Mouse (Mus musculus): Measurements from ENCODE around the gene Igsf9. TPM values are rescaled to one million over a fixed set of nuclear protein-coding genes. Genes with fewer than 3 reads are reported as not detected.

Gene Igsf9
- total and polyA plus RNA-seq, 2 experiments from 2014 or later: 13.5 to 33.0 TPM

- H3K36me3 ChIP-seq (ENCODE audit: insufficient read depth, low read length): no peaks in the 10 kb centered on the region
- no peak overlapping the region for H3K9ac ChIP-seq (replicated peaks; ENCODE audit: low read length)
- H3K4me2 ChIP-seq (ENCODE audit: low read depth, low read length): no peak overlapping the region
- H3K4me3 ChIP-seq (ENCODE audit: low read length): no peak overlapping the region
- H3K4me1 ChIP-seq (ENCODE audit: insufficient read depth, low read length): peaks cover 17% of the 10 kb centered on the region
- H3K27ac ChIP-seq: no peak overlapping the region
- H3K9me3 ChIP-seq (ENCODE audit: low read length): no peaks in the 10 kb centered on the region
- no peak for DNase-seq (ENCODE audit: low spot score)
- no peak for ATAC-seq
- WGBS: 89% methylated on average over 4 of the region's 4 CpGs
- no peak for TF ChIP-seq CTCF (IDR thresholded peaks at IDR 0.05; ENCODE audit: low read depth)
- H3K27me3 ChIP-seq (ENCODE audit: insufficient read depth, low read length): no peaks in the 10 kb centered on the region
These were observed 1.2 kb upstream of the Igsf9 start for GRCm38 (mm10) chr1:172480376-172480775.

- WGBS: 23% methylated on average over 13 of the region's 13 CpGs
- H3K36me3 ChIP-seq (ENCODE audit: insufficient read depth, low read length): no peaks in the 10 kb centered on the region
- no peak for TF ChIP-seq CTCF (IDR thresholded peaks at IDR 0.05; ENCODE audit: low read depth)
- H3K9me3 ChIP-seq (ENCODE audit: low read length): no peaks in the 10 kb centered on the region
- DNase-seq (ENCODE audit: low spot score) (no peak), ATAC-seq (no peak)
- no peaks in the 10 kb centered on the region for H3K27me3 ChIP-seq (ENCODE audit: insufficient read depth, low read length)
- no peak overlapping the region for H3K27ac ChIP-seq
- peak overlapping the region; percentile 88 for H3K4me2 ChIP-seq (ENCODE audit: low read depth, low read length)
- H3K9ac ChIP-seq (replicated peaks; ENCODE audit: low read length): peak overlapping the region; percentile 49; the same call in 1 of the 2 replicates
- H3K4me1 ChIP-seq (ENCODE audit: insufficient read depth, low read length): peaks cover 24% of the 10 kb centered on the region
- H3K4me3 ChIP-seq (ENCODE audit: low read length): peak overlapping the region; percentile 62
These were observed 477 bp upstream of the Igsf9 start for GRCm38 (mm10) chr1:172481111-172481510.

- peak overlapping the region; percentile 62 for H3K4me3 ChIP-seq (ENCODE audit: low read length)
- no peak for TF ChIP-seq CTCF (IDR thresholded peaks at IDR 0.05; ENCODE audit: low read depth)
- 7% methylated on average over 12 of the region's 12 CpGs for WGBS
- ATAC-seq (peak; percentile 0; the same call in 1 of the 2 replicates), DNase-seq (ENCODE audit: low spot score) (no peak)
- peak overlapping the region; percentile 49 for H3K9ac ChIP-seq (replicated peaks; ENCODE audit: low read length)
- peak overlapping the region; percentile 88 for H3K4me2 ChIP-seq (ENCODE audit: low read depth, low read length)
- H3K27ac ChIP-seq: no peak overlapping the region
- H3K36me3 ChIP-seq (ENCODE audit: insufficient read depth, low read length): no peaks in the 10 kb centered on the region
- H3K27me3 ChIP-seq (ENCODE audit: insufficient read depth, low read length): no peaks in the 10 kb centered on the region
- H3K9me3 ChIP-seq (ENCODE audit: low read length): no peaks in the 10 kb centered on the region
- peaks cover 29% of the 10 kb centered on the region for H3K4me1 ChIP-seq (ENCODE audit: insufficient read depth, low read length)
These were observed 1.2 kb downstream of the Igsf9 start for GRCm38 (mm10) chr1:172482518-172483360.

GRCm38 (mm10) chr1:172483361-172483660 is 1.7 kb downstream of the Igsf9 start:
- peaks cover 29% of the 10 kb centered on the region for H3K4me1 ChIP-seq (ENCODE audit: insufficient read depth, low read length)
- no peak overlapping the region for H3K27ac ChIP-seq
- peak; percentile 52 for DNase-seq (ENCODE audit: low spot score)

GRCm38 (mm10) chr1:172484236-172484635 is 2.6 kb downstream of the Igsf9 start:
- TF ChIP-seq CTCF (IDR thresholded peaks at IDR 0.05; ENCODE audit: low read depth): no peak
- H3K27ac ChIP-seq: no peak overlapping the region
- H3K36me3 ChIP-seq (ENCODE audit: insufficient read depth, low read length): no peaks in the 10 kb centered on the region
- DNase-seq (ENCODE audit: low spot score) (no peak), ATAC-seq (no peak)
- 36% methylated on average over 11 of the region's 11 CpGs for WGBS
- H3K4me1 ChIP-seq (ENCODE audit: insufficient read depth, low read length): peaks cover 29% of the 10 kb centered on the region
- no peak overlapping the region for H3K9ac ChIP-seq (replicated peaks; ENCODE audit: low read length)
- H3K4me2 ChIP-seq (ENCODE audit: low read depth, low read length): peak overlapping the region; percentile 88
- 0 out of 2 replicates have a peak overlapping the region, but pooled peaks have one; percentile 0 for H3K4me3 ChIP-seq (ENCODE audit: low read length)
- H3K27me3 ChIP-seq (ENCODE audit: insufficient read depth, low read length): no peaks in the 10 kb centered on the region
- no peaks in the 10 kb centered on the region for H3K9me3 ChIP-seq (ENCODE audit: low read length)

More at GRCm38 (mm10) chr1:172483361-172483660, 1.7 kb downstream of the Igsf9 start:
- ATAC-seq: no peak
- Histone ChIP-seq H3K27me3 (ENCODE audit: insufficient read depth, low read length) (no peaks in the 10 kb centered on the region), H3K4me2 (ENCODE audit: low read depth, low read length) (peak overlapping the region; percentile 88), H3K36me3 (ENCODE audit: insufficient read depth, low read length) (no peaks in the 10 kb centered on the region), H3K9ac (replicated peaks; ENCODE audit: low read length) (peak overlapping the region; percentile 49), H3K9me3 (ENCODE audit: low read length) (no peaks in the 10 kb centered on the region), H3K4me3 (ENCODE audit: low read length) (peak overlapping the region; percentile 62)
- WGBS: 21% methylated on average over 4 of the region's 4 CpGs
- TF ChIP-seq CTCF (IDR thresholded peaks at IDR 0.05; ENCODE audit: low read depth): peak; percentile 30; the same call in 1 of the 2 replicates

GRCm38 (mm10) chr1:172484671-172485070 is 3.1 kb downstream of the Igsf9 start:
- TF ChIP-seq CTCF (IDR thresholded peaks at IDR 0.05; ENCODE audit: low read depth): no peak
- Histone ChIP-seq H3K4me3 (ENCODE audit: low read length) (0 out of 2 replicates have a peak overlapping the region, but pooled peaks have one; percentile 0), H3K27me3 (ENCODE audit: insufficient read depth, low read length) (no peaks in the 10 kb centered on the region), H3K4me2 (ENCODE audit: low read depth, low read length) (peak overlapping the region; percentile 88), H3K9ac (replicated peaks; ENCODE audit: low read length) (no peak overlapping the region), H3K27ac (no peak overlapping the region), H3K4me1 (ENCODE audit: insufficient read depth, low read length) (peaks cover 29% of the 10 kb centered on the region), H3K36me3 (ENCODE audit: insufficient read depth, low read length) (no peaks in the 10 kb centered on the region), H3K9me3 (ENCODE audit: low read length) (no peaks in the 10 kb centered on the region)
- DNase-seq (ENCODE audit: low spot score): no peak
- ATAC-seq: no peak
- 56% methylated on average over 13 of the region's 13 CpGs for WGBS

- no peak for DNase-seq (ENCODE audit: low spot score)
These were observed 4.2 kb downstream of the Igsf9 start for GRCm38 (mm10) chr1:172485821-172486220.

More at GRCm38 (mm10) chr1:172485821-172486220, 4.2 kb downstream of the Igsf9 start:
- Histone ChIP-seq H3K4me1 (ENCODE audit: insufficient read depth, low read length) (peaks cover 29% of the 10 kb centered on the region), H3K27ac (no peak overlapping the region), H3K27me3 (ENCODE audit: insufficient read depth, low read length) (no peaks in the 10 kb centered on the region), H3K4me3 (ENCODE audit: low read length) (no peak overlapping the region), H3K9me3 (ENCODE audit: low read length) (no peaks in the 10 kb centered on the region), H3K9ac (replicated peaks; ENCODE audit: low read length) (peak overlapping the region; percentile 24; the same call in 1 of the 2 replicates), H3K36me3 (ENCODE audit: insufficient read depth, low read length) (no peaks in the 10 kb centered on the region), H3K4me2 (ENCODE audit: low read depth, low read length) (peak overlapping the region; percentile 88)
- no peak for ATAC-seq
- TF ChIP-seq CTCF (IDR thresholded peaks at IDR 0.05; ENCODE audit: low read depth): no peak
- WGBS: 13% methylated on average over 6 of the region's 6 CpGs

Data from hindbrain, postnatal 0 days (tissue).